Mouse (Mus musculus): ENCODE data around the gene Acox2. TPM values are rescaled to one million over a fixed set of nuclear protein-coding genes. Genes with fewer than 3 reads are reported as not detected.
"Not testable (repeated sequence)": the region's sequence is repeated elsewhere in the genome, so short reads cannot be mapped to it uniquely, and the experiment has no call there.

Acox2 gene
- polyA plus RNA-seq, 1 experiment = 0.11 TPM

DNA sequence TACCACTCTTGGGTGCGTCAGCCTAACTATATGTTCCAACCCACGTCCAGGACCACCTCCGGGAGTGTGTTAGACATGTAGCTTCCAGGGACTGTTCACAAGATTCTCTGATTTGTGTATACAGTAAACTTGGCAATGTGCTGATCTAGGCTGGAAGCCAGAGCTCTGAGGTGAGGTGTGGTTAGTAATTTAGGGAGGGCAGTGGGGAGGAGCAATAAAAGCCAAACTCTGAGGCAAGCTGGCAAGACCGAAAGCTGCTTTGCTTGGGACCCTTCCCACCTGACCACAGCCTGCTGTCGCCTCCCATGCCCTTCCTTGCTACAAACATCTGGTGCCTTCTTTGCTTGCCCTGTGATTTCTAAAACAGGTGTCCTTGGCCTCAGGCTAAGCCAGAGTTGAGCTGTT lies 38.7 kb upstream of the Acox2 start:
- TF ChIP-seq CTCF (IDR thresholded peaks at IDR 0.05; ENCODE audit: extremely low read depth, insufficient read depth, insufficient read length, insufficient replicate concordance) = no peak
- Histone ChIP-seq H3K4me3 (ENCODE audit: extremely low read depth, insufficient read depth, insufficient read length) (no peak overlapping the region), H3K36me3 (ENCODE audit: control insufficient read depth, insufficient read depth, low read length) (no peaks in the 10 kb centered on the region), H3K27me3 (ENCODE audit: control insufficient read depth, insufficient read depth, low read length) (no peaks in the 10 kb centered on the region; the same call in 1 of the 2 replicates), H3K4me1 (ENCODE audit: control insufficient read depth, insufficient read depth, insufficient read length) (no peaks in the 10 kb centered on the region), H3K27ac (ENCODE audit: insufficient read depth, low read length) (no peak overlapping the region)
- DNase-seq (ENCODE audit: low read depth in 1 of 2, low spot score in 2 of 2) = no peak
- 74% methylated on average over 5 of the region's 5 CpGs for WGBS

DNA sequence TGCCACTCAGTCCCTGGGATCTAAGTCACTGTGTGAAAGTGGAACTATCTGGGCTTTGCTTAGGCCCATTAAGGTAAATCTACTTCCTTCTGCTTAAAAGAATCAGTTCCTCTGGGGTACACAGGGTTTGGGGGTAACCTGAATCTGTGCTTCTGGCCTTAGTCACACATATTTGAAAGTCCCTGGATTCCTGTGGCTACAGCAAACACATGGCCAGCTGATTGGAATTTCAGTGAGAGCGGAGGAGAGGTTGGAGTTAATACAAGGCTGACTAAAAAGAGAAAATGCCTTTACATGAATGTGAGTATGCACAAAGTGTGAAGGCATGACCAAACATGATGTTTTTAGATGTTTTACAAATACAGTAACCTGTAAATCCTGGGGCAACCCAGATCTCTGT lies 35.1 kb upstream of the Acox2 start:
- TF ChIP-seq POLR2A (IDR thresholded peaks at IDR 0.05; ENCODE audit: low read depth, low read length) = no peak
- TF ChIP-seq CTCF (IDR thresholded peaks at IDR 0.05; ENCODE audit: extremely low read depth, insufficient read depth, insufficient read length, insufficient replicate concordance) = no peak
- Histone ChIP-seq H3K36me3 (ENCODE audit: control insufficient read depth, insufficient read depth, low read length) (no peaks in the 10 kb centered on the region), H3K27me3 (ENCODE audit: control insufficient read depth, insufficient read depth, low read length) (no peaks in the 10 kb centered on the region; the same call in 1 of the 2 replicates), H3K27ac (ENCODE audit: insufficient read depth, low read length) (no peak overlapping the region), H3K4me3 (ENCODE audit: extremely low read depth, insufficient read depth, insufficient read length) (no peak overlapping the region), H3K4me1 (ENCODE audit: control insufficient read depth, insufficient read depth, insufficient read length) (no peaks in the 10 kb centered on the region)
- 90% methylated on average over 1 of the region's 1 CpGs for WGBS
- DNase-seq (ENCODE audit: low read depth in 1 of 2, low spot score in 2 of 2) = no peak

DNA sequence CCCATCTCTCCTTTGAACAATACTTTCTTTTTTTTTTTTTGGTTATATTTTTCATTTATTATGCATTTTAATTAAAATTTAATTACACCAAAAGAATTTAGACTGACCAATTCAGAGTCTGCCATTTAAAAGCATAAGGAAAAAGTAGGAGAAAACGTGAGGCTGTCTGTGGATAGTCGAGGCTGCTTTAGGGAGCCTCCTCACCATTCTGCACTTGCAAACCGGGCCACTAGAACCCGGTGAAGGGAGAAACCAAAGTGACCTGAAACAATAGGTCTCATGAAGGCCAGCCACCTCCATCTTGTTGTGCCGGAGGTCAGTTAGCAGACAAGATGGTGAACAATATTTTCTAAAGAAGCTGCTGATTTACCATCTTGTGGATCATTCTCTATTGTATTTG lies 27.4 kb upstream of the Acox2 start:
- H3K36me3 ChIP-seq (ENCODE audit: control insufficient read depth, insufficient read depth, low read length); H3K4me3 ChIP-seq (ENCODE audit: extremely low read depth, insufficient read depth, insufficient read length); H3K27ac ChIP-seq (ENCODE audit: insufficient read depth, low read length); H3K4me1 ChIP-seq (ENCODE audit: control insufficient read depth, insufficient read depth, insufficient read length); H3K27me3 ChIP-seq (ENCODE audit: control insufficient read depth, insufficient read depth, low read length): not testable (repeated sequence)
- WGBS = 75% methylated on average over 5 of the region's 5 CpGs
- DNase-seq (ENCODE audit: low read depth in 1 of 2, low spot score in 2 of 2) = peak in 1 of 2 experiments; percentile 19

DNA sequence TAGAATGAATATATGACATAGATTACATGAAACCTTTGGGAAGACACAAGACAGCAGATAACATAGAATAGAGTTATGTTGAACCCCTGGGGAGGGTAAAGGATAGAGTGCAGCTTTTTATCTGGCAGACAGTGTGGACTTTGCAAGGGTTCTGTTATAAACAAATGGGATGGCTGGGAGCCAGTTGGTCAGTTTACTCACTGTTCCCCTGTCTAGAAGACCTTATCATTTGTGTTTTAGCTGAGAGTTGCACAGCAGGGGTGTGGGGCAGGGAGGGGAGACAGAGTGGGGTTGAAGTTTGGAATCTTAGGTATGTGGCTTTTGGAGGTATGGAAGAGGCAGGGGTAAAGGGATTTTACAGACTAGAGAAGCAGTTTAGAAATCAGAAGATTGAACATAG lies 24.6 kb upstream of the Acox2 start:
- H3K4me1 ChIP-seq (ENCODE audit: control insufficient read depth, insufficient read depth, insufficient read length) = no peaks in the 10 kb centered on the region
- no peaks in the 10 kb centered on the region for H3K27me3 ChIP-seq (ENCODE audit: control insufficient read depth, insufficient read depth, low read length)
- DNase-seq (ENCODE audit: low read depth in 1 of 2, low spot score in 2 of 2) = no peak
- H3K36me3 ChIP-seq (ENCODE audit: control insufficient read depth, insufficient read depth, low read length) = no peaks in the 10 kb centered on the region
- TF ChIP-seq POLR2A (IDR thresholded peaks at IDR 0.05; ENCODE audit: low read depth, low read length) (no peak), CTCF (IDR thresholded peaks at IDR 0.05; ENCODE audit: extremely low read depth, insufficient read depth, insufficient read length, insufficient replicate concordance) (no peak)
- no peak overlapping the region for H3K4me3 ChIP-seq (ENCODE audit: extremely low read depth, insufficient read depth, insufficient read length)
- no peak overlapping the region for H3K27ac ChIP-seq (ENCODE audit: insufficient read depth, low read length)

DNA sequence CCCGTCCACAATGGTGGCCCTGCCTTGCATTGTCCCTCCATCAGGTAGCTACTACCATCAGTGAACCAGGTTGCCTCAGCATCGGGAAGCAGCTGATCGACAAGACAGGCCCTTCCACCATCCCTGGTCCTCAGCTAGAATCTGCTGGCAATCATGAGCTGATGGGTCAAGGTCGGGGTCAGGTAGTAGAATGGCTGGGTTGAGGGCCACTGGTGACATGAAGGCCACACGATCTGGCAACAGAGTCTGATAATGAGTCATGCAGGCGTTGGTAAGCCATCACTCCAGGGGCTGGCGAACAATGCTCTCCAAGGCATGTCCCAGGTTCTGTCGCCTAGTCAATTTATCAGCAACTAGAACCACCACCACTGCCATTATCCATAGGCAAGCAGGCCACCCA lies 12.1 kb upstream of the Acox2 start:
- 85% methylated on average over 8 of the region's 8 CpGs for WGBS
- H3K36me3 ChIP-seq (ENCODE audit: control insufficient read depth, insufficient read depth, low read length); H3K27ac ChIP-seq (ENCODE audit: insufficient read depth, low read length); DNase-seq (ENCODE audit: low read depth in 1 of 2, low spot score in 2 of 2); H3K4me3 ChIP-seq (ENCODE audit: extremely low read depth, insufficient read depth, insufficient read length); H3K4me1 ChIP-seq (ENCODE audit: control insufficient read depth, insufficient read depth, insufficient read length); H3K27me3 ChIP-seq (ENCODE audit: control insufficient read depth, insufficient read depth, low read length): not testable (repeated sequence)

DNA sequence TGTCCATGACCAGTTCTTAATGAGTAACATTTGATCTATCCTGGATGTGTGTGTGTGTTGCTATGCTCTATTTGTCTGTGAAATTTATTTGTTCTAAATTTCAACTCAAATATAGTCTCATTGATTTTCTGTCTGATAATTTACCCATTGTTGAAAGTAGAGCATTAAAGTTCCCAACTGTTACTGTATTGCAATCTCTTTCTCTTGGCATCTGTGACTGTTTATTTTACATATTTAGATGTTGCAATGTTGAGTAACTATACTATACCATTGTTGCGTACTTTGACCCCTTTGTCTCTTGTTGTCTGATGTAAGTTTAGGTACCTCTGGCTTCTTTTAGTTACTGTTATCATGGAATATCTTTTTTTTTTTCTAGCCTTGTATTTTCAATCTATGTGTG lies 5.2 kb upstream of the Acox2 start:
- 84% methylated on average over 1 of the region's 1 CpGs for WGBS
- Histone ChIP-seq H3K4me1 (ENCODE audit: control insufficient read depth, insufficient read depth, insufficient read length) (no peaks in the 10 kb centered on the region), H3K36me3 (ENCODE audit: control insufficient read depth, insufficient read depth, low read length) (no peaks in the 10 kb centered on the region), H3K27me3 (ENCODE audit: control insufficient read depth, insufficient read depth, low read length) (no peaks in the 10 kb centered on the region), H3K27ac (ENCODE audit: insufficient read depth, low read length) (no peak overlapping the region), H3K4me3 (ENCODE audit: extremely low read depth, insufficient read depth, insufficient read length) (no peak overlapping the region)
- no peak for DNase-seq (ENCODE audit: low read depth in 1 of 2, low spot score in 2 of 2)
- TF ChIP-seq POLR2A (IDR thresholded peaks at IDR 0.05; ENCODE audit: low read depth, low read length) (no peak), CTCF (IDR thresholded peaks at IDR 0.05; ENCODE audit: extremely low read depth, insufficient read depth, insufficient read length, insufficient replicate concordance) (no peak)

DNA sequence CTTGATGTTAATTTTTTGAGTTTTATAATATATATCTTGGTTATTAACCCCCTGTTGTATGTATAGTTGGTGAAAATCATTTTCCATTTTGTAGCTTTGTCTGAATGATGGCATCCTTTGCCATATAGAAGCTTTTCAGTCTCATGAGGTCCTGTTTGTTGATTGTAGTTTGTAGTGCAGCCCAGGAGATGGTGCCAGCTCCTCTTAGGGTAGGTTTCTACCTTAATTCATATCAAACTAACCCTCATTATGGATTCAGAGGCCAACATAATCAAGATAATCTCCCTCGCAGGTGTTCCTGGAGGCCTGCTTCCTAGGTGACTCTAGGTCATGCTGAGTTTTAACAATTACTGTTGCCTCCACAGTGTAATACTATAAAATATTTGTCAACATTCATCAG lies 3.1 kb upstream of the Acox2 start:
- H3K36me3 ChIP-seq (ENCODE audit: control insufficient read depth, insufficient read depth, low read length) = no peaks in the 10 kb centered on the region

DNA sequence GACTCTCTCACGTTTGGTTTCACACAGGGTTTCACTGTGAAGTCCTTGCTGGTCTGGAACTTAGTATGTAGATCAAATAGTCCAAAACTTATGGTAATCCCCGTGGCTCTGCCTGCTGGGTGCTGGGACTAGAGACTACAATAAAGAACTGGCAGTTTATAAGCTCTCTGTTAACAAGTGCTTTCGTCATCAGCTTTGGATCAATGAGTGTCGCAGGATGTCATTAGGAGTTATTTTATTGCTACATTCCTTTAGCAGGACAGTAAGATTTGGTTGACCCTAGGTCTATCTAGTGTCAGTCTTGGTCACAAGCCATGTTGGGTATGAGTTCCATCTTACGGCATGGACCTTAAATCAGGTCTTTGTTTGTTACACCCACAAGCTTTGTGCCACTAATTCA lies 1.1 kb upstream of the Acox2 start:
- Histone ChIP-seq H3K4me3 (ENCODE audit: extremely low read depth, insufficient read depth, insufficient read length) (no peak overlapping the region), H3K27me3 (ENCODE audit: control insufficient read depth, insufficient read depth, low read length) (no peaks in the 10 kb centered on the region), H3K27ac (ENCODE audit: insufficient read depth, low read length) (no peak overlapping the region), H3K36me3 (ENCODE audit: control insufficient read depth, insufficient read depth, low read length) (no peaks in the 10 kb centered on the region), H3K4me1 (ENCODE audit: control insufficient read depth, insufficient read depth, insufficient read length) (no peaks in the 10 kb centered on the region)
- no peak for DNase-seq (ENCODE audit: low read depth in 1 of 2, low spot score in 2 of 2)
- no peak for TF ChIP-seq CTCF (IDR thresholded peaks at IDR 0.05; ENCODE audit: extremely low read depth, insufficient read depth, insufficient read length, insufficient replicate concordance)
- TF ChIP-seq POLR2A (IDR thresholded peaks at IDR 0.05; ENCODE audit: low read depth, low read length) = no peak
- 86% methylated on average over 5 of the region's 5 CpGs for WGBS

More for the DNA sequence above, 3.1 kb upstream of the Acox2 start:
- no peak for DNase-seq (ENCODE audit: low read depth in 1 of 2, low spot score in 2 of 2)
- 92% methylated on average over 1 of the region's 1 CpGs for WGBS
- no peak overlapping the region for H3K4me3 ChIP-seq (ENCODE audit: extremely low read depth, insufficient read depth, insufficient read length)
- no peaks in the 10 kb centered on the region for H3K27me3 ChIP-seq (ENCODE audit: control insufficient read depth, insufficient read depth, low read length)
- no peaks in the 10 kb centered on the region for H3K4me1 ChIP-seq (ENCODE audit: control insufficient read depth, insufficient read depth, insufficient read length)
- TF ChIP-seq POLR2A (IDR thresholded peaks at IDR 0.05; ENCODE audit: low read depth, low read length) (no peak), CTCF (IDR thresholded peaks at IDR 0.05; ENCODE audit: extremely low read depth, insufficient read depth, insufficient read length, insufficient replicate concordance) (no peak)
- no peak overlapping the region for H3K27ac ChIP-seq (ENCODE audit: insufficient read depth, low read length)
